Mouse (Mus musculus): Measurements from ENCODE around the gene 2310022A10Rik. TPM values are rescaled to one million over a fixed set of nuclear protein-coding genes. Genes with fewer than 3 reads are reported as not detected.
A peak's percentile ranks its signal among the peaks of the same experiment; 100 is the strongest.

The 2310022A10Rik gene
- polyA plus RNA-seq, 1 experiment from 2014 or later = 32.7 TPM

DNA sequence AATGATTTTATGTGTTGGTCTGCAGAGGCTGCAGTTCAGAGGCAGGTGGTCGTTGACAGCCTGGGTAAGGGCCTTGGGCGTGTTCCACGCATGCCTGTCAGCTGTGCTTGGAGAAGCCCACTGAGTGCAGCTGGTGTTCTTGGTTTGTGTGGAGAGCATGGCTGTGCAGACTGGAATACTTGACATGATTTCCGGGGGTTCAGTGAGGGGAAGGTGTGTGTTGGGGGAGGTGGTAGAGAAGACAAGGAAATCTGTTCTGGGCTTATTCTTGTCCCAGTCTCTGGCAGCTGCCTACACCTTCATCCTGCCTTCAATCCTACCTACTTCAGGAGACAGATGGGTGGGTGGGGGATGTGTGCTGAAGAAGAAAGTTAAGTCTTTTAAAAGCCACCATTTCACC is 48.6 kb downstream of the 2310022A10Rik start:
- 53% methylated on average over 4 of the region's 4 CpGs for WGBS
- ATAC-seq (ENCODE audit: low read depth) (no peak), DNase-seq (ENCODE audit: low spot score) (no peak)
- 0 out of 2 replicates have a peak overlapping the region, but pooled peaks have one; percentile 33 for H3K27ac ChIP-seq (replicated peaks; ENCODE audit: low read depth, low read length)
- peaks cover 31% of the 10 kb centered on the region for H3K4me1 ChIP-seq (ENCODE audit: control insufficient read depth, insufficient read depth, low read length)
- no peak overlapping the region for H3K4me3 ChIP-seq (ENCODE audit: low read depth, low read length)
- no peaks in the 10 kb centered on the region for H3K27me3 ChIP-seq (replicated peaks; ENCODE audit: control insufficient read depth, insufficient read depth, low read length)
- H3K36me3 ChIP-seq (ENCODE audit: control insufficient read depth, insufficient read depth, low read length) = 0 out of 2 replicates have a peak, but pooled peaks cover 9% of the 10 kb centered on the region
- no peak overlapping the region for H3K4me2 ChIP-seq (ENCODE audit: low read depth, low read length)
- H3K9ac ChIP-seq (ENCODE audit: low read depth, low read length) = no peak overlapping the region
- H3K9me3 ChIP-seq (ENCODE audit: control insufficient read depth, low read length) = no peaks in the 10 kb centered on the region

DNA sequence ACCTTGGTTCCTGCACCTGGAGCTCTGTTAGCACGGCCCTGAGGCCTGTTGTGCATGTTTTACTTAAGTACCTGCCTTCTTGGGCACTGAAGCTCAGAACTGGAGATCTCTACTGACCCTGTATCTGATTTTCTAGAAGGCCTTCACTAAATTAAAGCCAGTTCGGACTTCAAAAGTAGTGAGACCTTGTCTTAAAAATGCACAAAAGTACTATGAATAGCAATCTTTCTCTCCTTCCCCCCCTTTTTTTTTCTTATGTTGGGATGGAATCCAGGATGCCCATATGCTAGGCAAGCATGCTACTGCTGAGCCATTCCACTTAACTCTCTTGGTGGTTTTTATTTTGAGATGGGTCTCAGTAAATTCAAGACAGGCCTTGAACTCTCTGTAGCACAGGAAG is 49.1 kb downstream of the 2310022A10Rik start:
- Histone ChIP-seq H3K4me1 (ENCODE audit: control insufficient read depth, insufficient read depth, low read length) (peaks cover 27% of the 10 kb centered on the region), H3K27ac (replicated peaks; ENCODE audit: low read depth, low read length) (no peak overlapping the region; the same call in 1 of the 2 replicates), H3K9ac (ENCODE audit: low read depth, low read length) (no peak overlapping the region), H3K27me3 (replicated peaks; ENCODE audit: control insufficient read depth, insufficient read depth, low read length) (no peaks in the 10 kb centered on the region), H3K36me3 (ENCODE audit: control insufficient read depth, insufficient read depth, low read length) (0 out of 2 replicates have a peak, but pooled peaks cover 9% of the 10 kb centered on the region), H3K4me2 (ENCODE audit: low read depth, low read length) (no peak overlapping the region), H3K4me3 (ENCODE audit: low read depth, low read length) (no peak overlapping the region), H3K9me3 (ENCODE audit: control insufficient read depth, low read length) (no peaks in the 10 kb centered on the region)
- ATAC-seq (ENCODE audit: low read depth) (no peak), DNase-seq (ENCODE audit: low spot score) (no peak)
- WGBS = 67% methylated on average over 2 of the region's 2 CpGs

DNA sequence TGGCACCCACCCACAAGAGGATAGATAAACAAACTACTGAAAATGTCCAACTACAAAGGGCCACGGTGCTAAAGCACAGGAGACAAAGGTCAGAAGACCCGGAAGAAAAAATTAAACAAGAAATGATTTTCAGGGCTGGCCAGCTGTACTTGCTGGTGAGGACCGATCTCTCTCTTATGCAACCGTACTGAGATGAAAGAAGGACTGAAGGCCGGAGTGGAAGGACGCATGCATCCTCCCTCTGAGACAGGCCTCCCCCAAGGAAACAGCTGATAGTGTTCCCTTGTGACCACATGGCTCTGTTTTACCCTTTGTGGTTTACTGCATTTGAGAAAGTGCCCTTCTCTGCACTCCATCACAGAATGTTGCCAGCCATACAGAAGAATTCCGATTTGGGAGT is 49.8 kb downstream of the 2310022A10Rik start:
- Histone ChIP-seq H3K4me2 (ENCODE audit: low read depth, low read length) (no peak overlapping the region), H3K9me3 (ENCODE audit: control insufficient read depth, low read length) (no peaks in the 10 kb centered on the region), H3K27me3 (replicated peaks; ENCODE audit: control insufficient read depth, insufficient read depth, low read length) (no peaks in the 10 kb centered on the region), H3K4me3 (ENCODE audit: low read depth, low read length) (no peak overlapping the region), H3K9ac (ENCODE audit: low read depth, low read length) (no peak overlapping the region), H3K27ac (replicated peaks; ENCODE audit: low read depth, low read length) (no peak overlapping the region), H3K36me3 (ENCODE audit: control insufficient read depth, insufficient read depth, low read length) (0 out of 2 replicates have a peak, but pooled peaks cover 9% of the 10 kb centered on the region), H3K4me1 (ENCODE audit: control insufficient read depth, insufficient read depth, low read length) (peaks cover 21% of the 10 kb centered on the region; the same call in 1 of the 2 replicates)
- 71% methylated on average over 7 of the region's 7 CpGs for WGBS
- DNase-seq (ENCODE audit: low spot score) (no peak), ATAC-seq (ENCODE audit: low read depth) (no peak)

DNA sequence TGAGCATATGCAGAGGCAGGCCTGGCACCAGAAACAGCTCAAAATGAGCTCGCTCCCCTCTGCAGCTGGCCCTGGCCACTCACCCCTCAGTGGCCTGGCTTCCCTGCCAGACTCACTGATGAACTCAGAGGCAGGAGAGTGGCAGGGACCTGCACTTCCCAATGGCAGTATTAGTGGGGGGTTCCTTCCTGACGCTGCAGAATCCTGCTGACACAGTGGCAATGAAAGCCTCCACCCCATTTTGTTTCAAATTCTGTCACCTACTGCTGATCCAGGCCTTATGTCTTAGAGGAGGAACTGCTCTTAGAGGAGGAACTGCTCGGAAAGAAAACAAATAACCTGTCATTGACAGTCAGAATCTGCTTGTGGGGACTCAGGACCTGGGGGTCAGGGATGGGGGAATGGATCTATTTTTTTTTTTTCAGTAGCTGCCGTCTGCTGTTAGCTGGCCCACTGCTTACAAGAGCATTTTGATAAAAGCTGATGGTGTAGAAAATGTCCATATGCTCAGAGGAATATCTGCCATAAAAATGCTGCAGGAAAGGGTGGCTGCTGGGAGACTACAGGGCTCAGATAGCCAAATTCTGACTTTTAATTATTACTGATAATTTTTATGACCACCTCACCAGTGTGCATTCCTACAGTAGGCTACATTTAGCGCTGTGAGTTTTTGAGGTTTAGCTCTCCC is 51.8 kb downstream of the 2310022A10Rik start:
- Histone ChIP-seq H3K27me3 (replicated peaks; ENCODE audit: control insufficient read depth, insufficient read depth, low read length) (no peaks in the 10 kb centered on the region), H3K4me1 (ENCODE audit: control insufficient read depth, insufficient read depth, low read length) (peaks cover 19% of the 10 kb centered on the region; the same call in 1 of the 2 replicates), H3K4me2 (ENCODE audit: low read depth, low read length) (no peak overlapping the region), H3K9me3 (ENCODE audit: control insufficient read depth, low read length) (no peaks in the 10 kb centered on the region), H3K9ac (ENCODE audit: low read depth, low read length) (no peak overlapping the region), H3K36me3 (ENCODE audit: control insufficient read depth, insufficient read depth, low read length) (peaks cover 24% of the 10 kb centered on the region), H3K27ac (replicated peaks; ENCODE audit: low read depth, low read length) (peak overlapping the region; percentile 28; the same call in 1 of the 2 replicates), H3K4me3 (ENCODE audit: low read depth, low read length) (no peak overlapping the region)
- DNase-seq (ENCODE audit: low spot score) (no peak), ATAC-seq (ENCODE audit: low read depth) (no peak)
- 58% methylated on average over 5 of the region's 5 CpGs for WGBS

DNA sequence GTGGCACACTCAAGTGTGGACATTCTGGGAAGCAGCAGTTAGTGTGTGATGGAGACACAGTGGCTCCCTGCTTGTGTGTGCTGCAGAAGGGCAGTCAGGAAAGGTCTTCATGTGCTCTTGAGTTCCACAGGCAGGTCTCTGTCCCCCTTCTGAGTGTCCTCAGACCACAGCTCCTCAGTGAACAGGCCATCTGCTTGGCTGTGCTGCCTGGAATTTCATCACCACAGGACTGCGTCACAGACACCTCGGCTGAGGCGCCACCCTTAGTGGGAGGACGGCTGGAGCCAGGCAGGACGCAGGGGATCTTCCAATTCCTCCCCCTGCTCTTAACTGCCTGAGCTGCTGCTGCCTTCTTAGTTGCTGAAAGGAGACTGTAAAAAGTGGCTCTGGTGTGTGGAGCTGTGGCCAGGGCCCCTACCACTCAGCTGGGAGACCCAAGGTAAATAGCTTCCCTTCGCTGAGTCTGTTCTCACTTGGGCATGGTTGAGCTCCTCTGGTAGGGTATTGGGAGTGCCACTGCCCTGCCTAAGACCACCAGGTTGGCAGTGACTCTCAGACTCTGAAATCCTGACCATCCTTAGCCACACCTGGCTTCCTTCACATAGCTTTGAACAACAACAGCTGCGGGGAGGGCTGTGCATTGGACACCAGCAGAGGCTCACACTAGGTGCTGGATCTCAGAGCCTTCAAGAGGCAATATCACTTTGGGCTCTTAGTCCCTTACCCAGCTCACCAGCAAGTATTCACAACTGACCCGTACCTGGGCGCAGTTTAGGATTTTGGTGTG is 52.7 kb downstream of the 2310022A10Rik start:
- no peak overlapping the region for H3K4me3 ChIP-seq (ENCODE audit: low read depth, low read length)
- no peaks in the 10 kb centered on the region for H3K9me3 ChIP-seq (ENCODE audit: control insufficient read depth, low read length)
- WGBS = 68% methylated on average over 9 of the region's 9 CpGs
- no peak overlapping the region; the same call in 1 of the 2 replicates for H3K27ac ChIP-seq (replicated peaks; ENCODE audit: low read depth, low read length)
- no peak overlapping the region for H3K4me2 ChIP-seq (ENCODE audit: low read depth, low read length)
- no peaks in the 10 kb centered on the region for H3K27me3 ChIP-seq (replicated peaks; ENCODE audit: control insufficient read depth, insufficient read depth, low read length)
- peaks cover 31% of the 10 kb centered on the region for H3K36me3 ChIP-seq (ENCODE audit: control insufficient read depth, insufficient read depth, low read length)
- H3K4me1 ChIP-seq (ENCODE audit: control insufficient read depth, insufficient read depth, low read length) = peaks cover 17% of the 10 kb centered on the region; the same call in 1 of the 2 replicates
- H3K9ac ChIP-seq (ENCODE audit: low read depth, low read length) = no peak overlapping the region
- DNase-seq (ENCODE audit: low spot score) = no peak
- ATAC-seq (ENCODE audit: low read depth) = no peak

DNA sequence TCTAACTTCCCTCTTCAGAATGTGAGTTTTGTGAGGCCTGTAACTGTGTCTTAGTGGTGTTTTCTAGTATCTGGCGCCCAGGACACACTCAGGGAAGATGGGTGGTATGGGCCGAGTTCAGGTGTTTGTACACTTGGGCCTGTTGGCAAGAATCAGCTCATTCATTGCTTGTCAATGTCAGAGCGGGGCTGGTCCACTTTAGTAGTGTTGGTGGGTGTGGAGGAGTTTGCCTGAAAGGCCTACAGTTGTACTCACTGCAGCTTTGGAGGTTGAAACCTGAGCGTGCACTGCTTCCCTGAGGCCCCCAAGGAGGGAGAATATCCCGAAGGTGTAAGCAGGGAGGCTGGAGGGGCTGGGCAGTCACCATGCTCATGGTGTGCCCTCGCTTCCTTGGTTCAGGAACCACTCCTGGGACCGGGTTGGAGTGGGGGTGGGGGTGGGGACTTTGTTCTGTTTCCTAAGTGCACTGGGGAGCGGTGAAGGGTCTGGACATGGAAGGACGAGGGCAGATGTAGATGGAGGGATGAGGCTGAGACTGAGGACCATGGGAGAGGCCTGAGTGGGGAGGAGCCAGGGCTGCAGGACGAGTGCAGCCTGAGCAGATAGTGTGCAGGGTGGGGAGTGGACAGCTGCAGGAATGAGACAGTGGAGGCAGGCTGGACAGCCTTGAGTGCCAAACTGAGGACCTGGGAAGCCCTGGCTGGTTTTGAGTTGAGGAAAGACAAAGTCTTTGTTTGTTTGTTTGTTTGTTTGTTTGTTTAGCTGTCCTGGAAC is 53.6 kb downstream of the 2310022A10Rik start:
- H3K9ac ChIP-seq (ENCODE audit: low read depth, low read length) = no peak overlapping the region
- peak overlapping the region; percentile 11; the same call in 1 of the 2 replicates for H3K27ac ChIP-seq (replicated peaks; ENCODE audit: low read depth, low read length)
- no peak overlapping the region for H3K4me2 ChIP-seq (ENCODE audit: low read depth, low read length)

DNA sequence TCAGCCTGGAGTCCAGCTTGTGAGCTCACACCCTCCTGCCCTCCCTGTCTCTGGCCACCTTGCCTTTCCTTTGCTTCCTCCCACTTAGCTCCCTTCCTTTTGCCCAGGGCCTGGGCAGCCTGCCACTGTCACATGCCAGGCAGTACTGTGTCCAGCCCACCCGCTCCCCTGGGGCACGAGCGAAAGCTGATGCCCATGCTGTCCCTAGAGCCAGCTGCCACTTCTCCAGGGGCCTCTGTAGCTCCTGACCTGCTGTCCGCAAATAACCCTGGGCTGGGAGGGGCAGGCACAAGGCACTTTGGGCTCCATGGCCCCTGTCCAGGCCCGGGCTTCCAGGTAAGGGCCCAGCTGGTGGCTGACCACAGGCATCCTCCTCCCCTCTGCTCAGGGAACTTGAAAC is 54.5 kb downstream of the 2310022A10Rik start:
- Histone ChIP-seq H3K36me3 (ENCODE audit: control insufficient read depth, insufficient read depth, low read length) (peaks cover 43% of the 10 kb centered on the region), H3K9me3 (ENCODE audit: control insufficient read depth, low read length) (no peaks in the 10 kb centered on the region), H3K9ac (ENCODE audit: low read depth, low read length) (no peak overlapping the region), H3K4me1 (ENCODE audit: control insufficient read depth, insufficient read depth, low read length) (peaks cover 6% of the 10 kb centered on the region; the same call in 1 of the 2 replicates), H3K27ac (replicated peaks; ENCODE audit: low read depth, low read length) (0 out of 2 replicates have a peak overlapping the region, but pooled peaks have one; percentile 11), H3K27me3 (replicated peaks; ENCODE audit: control insufficient read depth, insufficient read depth, low read length) (no peaks in the 10 kb centered on the region), H3K4me2 (ENCODE audit: low read depth, low read length) (no peak overlapping the region), H3K4me3 (ENCODE audit: low read depth, low read length) (no peak overlapping the region)
- ATAC-seq (ENCODE audit: low read depth) (0 out of 2 replicates have a peak, but pooled peaks have one; percentile 38), DNase-seq (ENCODE audit: low spot score) (no peak)
- 51% methylated on average over 5 of the region's 5 CpGs for WGBS

More for the DNA sequence above, 53.6 kb downstream of the 2310022A10Rik start:
- DNase-seq (ENCODE audit: low spot score) (no peak), ATAC-seq (ENCODE audit: low read depth) (peak; percentile 37; the same call in 1 of the 2 replicates)
- H3K36me3 ChIP-seq (ENCODE audit: control insufficient read depth, insufficient read depth, low read length) = peaks cover 41% of the 10 kb centered on the region
- H3K27me3 ChIP-seq (replicated peaks; ENCODE audit: control insufficient read depth, insufficient read depth, low read length) = no peaks in the 10 kb centered on the region
- no peaks in the 10 kb centered on the region for H3K9me3 ChIP-seq (ENCODE audit: control insufficient read depth, low read length)
- 49% methylated on average over 10 of the region's 10 CpGs for WGBS
- H3K4me1 ChIP-seq (ENCODE audit: control insufficient read depth, insufficient read depth, low read length) = peaks cover 12% of the 10 kb centered on the region; the same call in 1 of the 2 replicates
- no peak overlapping the region for H3K4me3 ChIP-seq (ENCODE audit: low read depth, low read length)

DNA sequence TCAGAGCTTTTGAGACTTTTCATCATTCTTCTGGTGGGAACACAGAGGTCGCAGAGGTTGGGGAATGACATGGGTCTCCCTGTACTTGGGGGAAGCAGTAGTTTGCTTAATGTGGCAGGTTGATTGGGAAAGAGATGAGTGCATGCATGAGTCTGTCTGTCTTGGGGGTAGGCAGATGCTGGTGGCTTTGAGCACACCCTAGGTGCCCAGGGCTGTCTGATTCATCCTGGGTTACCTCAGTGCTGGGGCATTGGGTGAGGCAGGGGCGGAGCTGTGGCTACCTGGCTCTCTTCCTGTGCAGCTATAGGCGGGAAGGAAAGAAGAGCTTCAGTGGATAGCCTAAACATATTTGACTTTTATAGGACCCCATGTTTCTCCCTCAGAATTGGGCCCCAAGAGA is 55.1 kb downstream of the 2310022A10Rik start:
- DNase-seq (ENCODE audit: low spot score) (no peak), ATAC-seq (ENCODE audit: low read depth) (no peak)
- H3K4me2 ChIP-seq (ENCODE audit: low read depth, low read length) = no peak overlapping the region
- peaks cover 6% of the 10 kb centered on the region; the same call in 1 of the 2 replicates for H3K4me1 ChIP-seq (ENCODE audit: control insufficient read depth, insufficient read depth, low read length)
- H3K9ac ChIP-seq (ENCODE audit: low read depth, low read length) = no peak overlapping the region
- H3K4me3 ChIP-seq (ENCODE audit: low read depth, low read length) = no peak overlapping the region
- H3K27me3 ChIP-seq (replicated peaks; ENCODE audit: control insufficient read depth, insufficient read depth, low read length) = no peaks in the 10 kb centered on the region
- 90% methylated on average over 3 of the region's 3 CpGs for WGBS
- H3K27ac ChIP-seq (replicated peaks; ENCODE audit: low read depth, low read length) = no peak overlapping the region
- no peaks in the 10 kb centered on the region for H3K9me3 ChIP-seq (ENCODE audit: control insufficient read depth, low read length)
- H3K36me3 ChIP-seq (ENCODE audit: control insufficient read depth, insufficient read depth, low read length) = peaks cover 37% of the 10 kb centered on the region

All from embryonic facial prominence, embryonic 14.5 days (tissue).